Mouse (Mus musculus) ZHBTc4 (cell line): ENCODE data around the gene Gm7980.
"Not testable (repeated sequence)": the region's sequence is repeated elsewhere in the genome, so short reads cannot be mapped to it uniquely, and the experiment has no call there.

ENCODE experiments used
- DNase-seq: peaks from one replicate; pipeline ENCODE4 v3.0.0-alpha.2; 2011; ENCODE audit warnings: low read depth, low spot score

Gm7980 gene

GRCm38 (mm10) chr14:41907190-41907589 lies at the start of gene Gm7980:
Gene Gm7980 (minus strand): TSS chr14:41907290.
- not testable (repeated sequence) for DNase-seq

- DNase-seq, result not testable (repeated sequence)
Measured at GRCm38 (mm10) chr14:41943695-41944094, 36.6 kb upstream of the Gm7980 start, which contains the start of gene 1700024B05Rik. Gene 1700024B05Rik (plus strand): TSS chr14:41943995.

GRCm38 (mm10) chr14:41924649-41925048 lies 17.6 kb upstream of the Gm7980 start, which contains the start of gene 1700049E17Rik1:
Gene 1700049E17Rik1 (plus strand): TSS chr14:41924949.
- not testable (repeated sequence) for DNase-seq
